Mouse (Mus musculus): ENCODE data around the gene Ptma. TPM values are rescaled to one million over a fixed set of nuclear protein-coding genes. Genes with fewer than 3 reads are reported as not detected.

The Ptma gene
- polyA plus RNA-seq, 1 experiment: 915 TPM

DNA sequence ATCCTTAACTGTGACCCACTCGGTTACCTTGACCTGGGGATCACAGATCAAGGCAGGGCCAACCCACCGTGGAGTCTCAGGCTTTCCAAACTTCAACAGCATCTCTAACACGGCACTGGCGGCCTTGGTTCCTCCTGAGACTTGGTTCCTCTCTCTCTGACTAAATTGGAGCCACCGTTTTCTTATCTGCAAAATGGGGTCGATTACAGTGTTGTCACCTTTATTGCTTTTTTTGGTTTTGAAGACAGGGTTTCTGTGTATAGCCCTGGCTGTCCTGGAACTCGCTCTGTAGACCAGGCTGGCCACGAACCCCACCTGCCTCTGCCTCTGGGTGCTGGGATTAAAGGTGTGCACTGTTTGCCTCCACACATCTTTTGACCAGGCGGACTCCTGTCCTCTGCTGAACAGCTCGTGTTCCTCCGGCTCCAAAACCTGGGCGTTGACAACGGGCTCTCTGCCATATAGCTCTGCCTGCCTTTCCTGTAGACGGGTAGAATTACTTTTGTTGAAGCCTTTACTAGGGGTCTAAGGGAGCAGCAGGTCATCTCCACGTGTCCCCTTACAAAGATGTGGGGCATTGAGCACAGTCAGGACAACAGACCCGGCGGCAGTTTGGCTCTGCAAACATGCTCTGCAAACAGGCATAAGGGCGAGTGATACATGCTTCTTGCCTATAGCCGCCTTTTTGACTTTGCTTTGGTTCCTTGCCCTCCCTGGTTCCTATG is 21.7 kb upstream of the Ptma start:
- Histone ChIP-seq H3K27ac (ENCODE audit: insufficient read depth, low read length) (peak overlapping the region; percentile 84), H3K36me3 (ENCODE audit: control insufficient read depth, insufficient read depth, low read length) (no peaks in the 10 kb centered on the region), H3K4me3 (ENCODE audit: extremely low read depth, insufficient read depth, insufficient read length) (peak overlapping the region; percentile 56), H3K27me3 (ENCODE audit: control insufficient read depth, insufficient read depth, low read length) (no peaks in the 10 kb centered on the region), H3K4me1 (ENCODE audit: control insufficient read depth, insufficient read depth, insufficient read length) (peaks cover 23% of the 10 kb centered on the region; the same call in 1 of the 2 replicates)
- TF ChIP-seq CTCF (IDR thresholded peaks at IDR 0.05; ENCODE audit: extremely low read depth, insufficient read depth, insufficient read length, insufficient replicate concordance) (no peak), POLR2A (IDR thresholded peaks at IDR 0.05; ENCODE audit: low read depth, low read length) (no peak)
- WGBS: 19% methylated on average over 19 of the region's 19 CpGs
- no peak for DNase-seq (ENCODE audit: low read depth in 1 of 2, low spot score in 2 of 2)

DNA sequence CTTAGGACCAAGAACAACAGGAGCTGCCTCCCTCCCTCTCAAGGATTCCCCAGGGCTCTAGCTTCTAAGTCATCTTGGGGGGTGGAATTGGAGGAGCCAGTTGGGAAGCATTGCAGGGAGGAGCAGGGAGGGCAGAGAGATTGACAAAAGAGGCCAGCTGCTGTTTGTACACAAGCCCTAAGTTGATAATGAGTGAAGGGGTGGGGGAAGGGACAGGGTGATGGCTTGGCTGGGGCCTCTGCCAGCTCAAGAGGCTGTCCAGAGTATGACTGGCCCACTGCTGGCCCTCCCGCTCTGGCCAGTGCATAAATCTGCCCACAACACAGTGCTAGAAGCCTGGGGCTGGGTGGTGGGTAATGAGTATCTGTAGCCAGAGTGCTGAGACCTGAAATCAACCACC is 21.1 kb upstream of the Ptma start:
- peaks cover 20% of the 10 kb centered on the region; the same call in 1 of the 2 replicates for H3K4me1 ChIP-seq (ENCODE audit: control insufficient read depth, insufficient read depth, insufficient read length)
- no peak for DNase-seq (ENCODE audit: low read depth in 1 of 2, low spot score in 2 of 2)
- WGBS: 64% methylated on average over 1 of the region's 1 CpGs

DNA sequence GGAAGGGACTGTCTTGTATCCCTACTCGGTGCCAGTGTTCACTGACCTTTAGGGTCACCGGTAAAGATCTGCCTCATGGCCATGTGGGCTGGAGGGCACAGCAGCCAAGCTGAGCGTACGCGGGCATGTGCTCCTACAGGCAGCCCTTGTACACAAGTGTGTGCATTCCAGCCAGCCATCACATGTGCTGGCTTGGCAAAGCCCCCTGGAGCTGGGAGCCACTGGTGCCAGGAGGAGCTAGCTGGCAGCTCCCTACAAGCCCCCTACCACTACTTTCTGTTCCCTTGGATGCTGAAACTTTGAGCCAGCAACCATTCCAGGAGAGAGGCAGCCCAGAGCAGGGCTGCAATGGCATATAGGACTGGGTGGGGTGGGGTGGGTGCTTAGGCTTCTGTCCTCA is 20.1 kb upstream of the Ptma start:
- no peak for TF ChIP-seq CTCF (IDR thresholded peaks at IDR 0.05; ENCODE audit: extremely low read depth, insufficient read depth, insufficient read length, insufficient replicate concordance)
- TF ChIP-seq POLR2A (IDR thresholded peaks at IDR 0.05; ENCODE audit: low read depth, low read length): no peak
- no peak overlapping the region for H3K4me3 ChIP-seq (ENCODE audit: extremely low read depth, insufficient read depth, insufficient read length)
- H3K4me1 ChIP-seq (ENCODE audit: control insufficient read depth, insufficient read depth, insufficient read length): peaks cover 20% of the 10 kb centered on the region; the same call in 1 of the 2 replicates

More for the DNA sequence above, 21.1 kb upstream of the Ptma start:
- Histone ChIP-seq H3K4me3 (ENCODE audit: extremely low read depth, insufficient read depth, insufficient read length) (no peak overlapping the region), H3K27me3 (ENCODE audit: control insufficient read depth, insufficient read depth, low read length) (no peaks in the 10 kb centered on the region), H3K27ac (ENCODE audit: insufficient read depth, low read length) (no peak overlapping the region), H3K36me3 (ENCODE audit: control insufficient read depth, insufficient read depth, low read length) (no peaks in the 10 kb centered on the region)
- no peak for TF ChIP-seq POLR2A (IDR thresholded peaks at IDR 0.05; ENCODE audit: low read depth, low read length)
- no peak for TF ChIP-seq CTCF (IDR thresholded peaks at IDR 0.05; ENCODE audit: extremely low read depth, insufficient read depth, insufficient read length, insufficient replicate concordance)

DNA sequence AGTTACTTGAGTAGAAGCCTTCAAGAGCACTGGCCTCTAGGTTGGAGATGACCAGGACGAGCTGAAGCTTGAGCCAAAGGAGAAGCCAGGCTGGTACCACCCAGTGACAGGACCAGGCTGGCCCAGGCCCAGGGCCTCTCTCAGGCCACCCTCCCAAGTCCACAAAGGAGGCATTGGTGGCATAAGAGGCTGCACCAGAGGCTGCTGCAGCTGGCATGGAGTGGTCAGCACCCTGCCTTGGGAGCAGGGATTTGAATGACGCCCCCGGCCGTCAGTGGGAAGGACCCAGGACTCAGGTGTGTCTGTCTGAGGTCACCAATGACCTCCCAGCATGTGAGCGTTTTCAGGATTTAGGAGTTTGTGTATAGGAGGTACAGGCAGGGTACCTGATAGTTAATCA is 18.7 kb upstream of the Ptma start:
- peaks cover 20% of the 10 kb centered on the region; the same call in 1 of the 2 replicates for H3K4me1 ChIP-seq (ENCODE audit: control insufficient read depth, insufficient read depth, insufficient read length)

More for the DNA sequence above, 20.1 kb upstream of the Ptma start:
- DNase-seq (ENCODE audit: low read depth in 1 of 2, low spot score in 2 of 2): no peak
- 92% methylated on average over 5 of the region's 5 CpGs for WGBS
- H3K27ac ChIP-seq (ENCODE audit: insufficient read depth, low read length): no peak overlapping the region
- H3K36me3 ChIP-seq (ENCODE audit: control insufficient read depth, insufficient read depth, low read length): no peaks in the 10 kb centered on the region
- H3K27me3 ChIP-seq (ENCODE audit: control insufficient read depth, insufficient read depth, low read length): no peaks in the 10 kb centered on the region

DNA sequence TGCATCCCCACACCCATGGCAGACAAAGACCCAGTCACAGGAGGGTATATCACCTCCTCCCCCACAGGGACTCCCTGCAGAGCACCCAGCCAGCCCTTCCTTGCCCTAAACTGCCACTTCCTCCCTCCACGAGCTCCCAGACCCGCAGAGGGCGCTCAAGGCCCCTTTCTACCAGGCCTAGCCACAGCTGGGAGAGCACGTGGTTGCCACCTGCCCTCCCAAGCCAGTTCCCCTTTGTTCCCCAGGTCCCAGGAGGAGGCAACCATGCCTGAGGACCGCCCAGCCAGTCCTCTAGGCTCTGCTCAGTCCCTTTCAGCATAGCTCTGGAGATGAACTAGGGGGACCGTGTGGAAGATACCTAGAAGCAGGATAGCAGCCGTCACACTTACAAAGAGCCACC is 17.1 kb upstream of the Ptma start:
- Histone ChIP-seq H3K36me3 (ENCODE audit: control insufficient read depth, insufficient read depth, low read length) (no peaks in the 10 kb centered on the region), H3K27ac (ENCODE audit: insufficient read depth, low read length) (no peak overlapping the region), H3K4me1 (ENCODE audit: control insufficient read depth, insufficient read depth, insufficient read length) (peaks cover 14% of the 10 kb centered on the region; the same call in 1 of the 2 replicates), H3K4me3 (ENCODE audit: extremely low read depth, insufficient read depth, insufficient read length) (no peak overlapping the region), H3K27me3 (ENCODE audit: control insufficient read depth, insufficient read depth, low read length) (no peaks in the 10 kb centered on the region)
- TF ChIP-seq CTCF (IDR thresholded peaks at IDR 0.05; ENCODE audit: extremely low read depth, insufficient read depth, insufficient read length, insufficient replicate concordance): peak; percentile 96
- TF ChIP-seq POLR2A (IDR thresholded peaks at IDR 0.05; ENCODE audit: low read depth, low read length): no peak
- WGBS: 8% methylated on average over 7 of the region's 7 CpGs
- DNase-seq (ENCODE audit: low read depth in 1 of 2, low spot score in 2 of 2): peak; percentile 79 to 96

More for the DNA sequence above, 18.7 kb upstream of the Ptma start:
- H3K27me3 ChIP-seq (ENCODE audit: control insufficient read depth, insufficient read depth, low read length): no peaks in the 10 kb centered on the region
- no peak for DNase-seq (ENCODE audit: low read depth in 1 of 2, low spot score in 2 of 2)
- no peak overlapping the region for H3K4me3 ChIP-seq (ENCODE audit: extremely low read depth, insufficient read depth, insufficient read length)
- TF ChIP-seq POLR2A (IDR thresholded peaks at IDR 0.05; ENCODE audit: low read depth, low read length) (no peak), CTCF (IDR thresholded peaks at IDR 0.05; ENCODE audit: extremely low read depth, insufficient read depth, insufficient read length, insufficient replicate concordance) (no peak)
- 96% methylated on average over 5 of the region's 5 CpGs for WGBS
- no peaks in the 10 kb centered on the region for H3K36me3 ChIP-seq (ENCODE audit: control insufficient read depth, insufficient read depth, low read length)
- H3K27ac ChIP-seq (ENCODE audit: insufficient read depth, low read length): no peak overlapping the region

DNA sequence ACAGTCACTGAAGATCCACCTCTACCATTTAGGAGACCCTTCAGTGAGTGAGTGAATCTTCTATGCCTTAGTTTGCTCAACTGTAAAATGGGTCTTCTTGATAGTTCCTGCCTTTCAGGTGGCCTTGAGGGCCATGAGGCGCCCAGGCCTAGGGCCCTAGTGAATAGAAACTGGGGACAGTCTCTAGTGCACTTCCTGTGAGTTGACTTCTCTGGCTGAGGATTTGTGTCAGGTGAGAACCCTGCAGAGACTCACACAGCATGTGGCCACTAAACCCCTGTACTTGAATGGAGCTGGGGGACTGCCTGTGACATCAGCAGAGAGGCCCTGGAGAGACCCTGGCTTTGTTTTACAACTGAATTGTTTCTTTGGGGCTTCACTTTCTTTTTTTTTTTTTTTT is 16.3 kb upstream of the Ptma start:
- H3K27ac ChIP-seq (ENCODE audit: insufficient read depth, low read length): no peak overlapping the region
- peaks cover 9% of the 10 kb centered on the region; the same call in 1 of the 2 replicates for H3K4me1 ChIP-seq (ENCODE audit: control insufficient read depth, insufficient read depth, insufficient read length)
- no peak for DNase-seq (ENCODE audit: low read depth in 1 of 2, low spot score in 2 of 2)
- H3K27me3 ChIP-seq (ENCODE audit: control insufficient read depth, insufficient read depth, low read length): no peaks in the 10 kb centered on the region
- 58% methylated on average over 1 of the region's 1 CpGs for WGBS
- no peaks in the 10 kb centered on the region for H3K36me3 ChIP-seq (ENCODE audit: control insufficient read depth, insufficient read depth, low read length)
- no peak overlapping the region for H3K4me3 ChIP-seq (ENCODE audit: extremely low read depth, insufficient read depth, insufficient read length)
- TF ChIP-seq CTCF (IDR thresholded peaks at IDR 0.05; ENCODE audit: extremely low read depth, insufficient read depth, insufficient read length, insufficient replicate concordance) (no peak), POLR2A (IDR thresholded peaks at IDR 0.05; ENCODE audit: low read depth, low read length) (no peak)
